Mouse (Mus musculus): ENCODE measurements around the gene Ccdc149.

DNA sequence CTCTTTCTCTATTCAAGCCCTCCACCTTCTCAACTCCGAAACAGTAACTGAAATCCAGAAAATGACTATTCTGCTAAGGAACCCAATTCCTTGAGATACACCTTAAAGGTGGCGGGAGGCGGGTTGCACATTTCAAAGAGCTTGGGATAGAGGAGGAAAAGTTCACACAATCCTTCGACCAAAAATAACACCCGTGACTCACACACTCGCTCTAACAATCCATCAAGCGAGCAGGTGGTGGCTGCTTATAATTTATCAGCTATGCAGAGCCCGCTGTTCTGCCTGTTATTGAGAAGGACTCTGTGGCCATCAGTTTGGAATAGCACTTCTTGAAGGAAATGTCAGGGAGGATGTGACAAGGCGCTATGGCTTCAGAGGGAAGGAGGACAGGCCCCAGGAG is 45.5 kb downstream of the Ccdc149 start:
- TF ChIP-seq EP300 (IDR thresholded peaks at IDR 0.05; ENCODE audit: low read depth) (no peak), CTCF (IDR thresholded peaks at IDR 0.05; ENCODE audit: low read depth) (no peak)

Measured in liver, postnatal 0 days (tissue).